Mouse (Mus musculus) intestine, embryonic 15.5 days (tissue): ENCODE data around the gene Smg6. TPM values are rescaled to one million over a fixed set of nuclear protein-coding genes. Genes with fewer than 3 reads are reported as not detected.

Experiments
- ATAC-seq: fragments of 200-750 bp; cut with Nextera tagmentation; 2 replicates; pipeline ENCODE4 v1.8.0; 2017; ENCODE audit warnings: moderate TSS enrichment, moderate library complexity
- H3K27ac ChIP-seq: fragments of 300-500 bp; sonication (generic); 2 replicates; pipeline ENCODE4 v1.5.1; 2015; ENCODE audit warnings: mild to moderate bottlenecking, inconsistent platforms
- H3K27me3 ChIP-seq: fragments of 300-500 bp; sonication (generic); replicated peaks from 2 replicates; pipeline ENCODE4 v1.6.1; 2015; ENCODE audit warnings: inconsistent platforms
- H3K36me3 ChIP-seq: fragments of 300-500 bp; sonication (generic); 2 replicates; pipeline ENCODE4 v1.6.1; 2015; ENCODE audit warnings: inconsistent platforms
- H3K4me1 ChIP-seq: fragments of 300-500 bp; sonication (generic); replicated peaks from 2 replicates; pipeline ENCODE4 v1.6.1; 2015; ENCODE audit warnings: inconsistent platforms
- H3K4me2 ChIP-seq: fragments of 300-500 bp; sonication (generic); replicated peaks from 2 replicates; pipeline ENCODE4 v1.6.1; 2015; ENCODE audit warnings: mild to moderate bottlenecking, inconsistent platforms
- H3K4me3 ChIP-seq: fragments of 300-500 bp; sonication (generic); replicated peaks from 2 replicates; pipeline ENCODE4 v1.5.1; 2015; ENCODE audit warnings: inconsistent platforms
- H3K9ac ChIP-seq: fragments of 300-500 bp; sonication (generic); 2 replicates; pipeline ENCODE4 v1.6.1; 2015; ENCODE audit warnings: inconsistent platforms
- H3K9me3 ChIP-seq: fragments of 300-500 bp; sonication (generic); 2 replicates; pipeline ENCODE4 v1.6.1; 2016; ENCODE audit warnings: inconsistent platforms
- WGBS: fragments of 180-500 bp; shearing (Covaris S2); methylation state at CpG from one replicate; pipeline ENCODE4 v1.1.7; 2015; 5-methylcytosine and 5-hydroxymethylcytosine counted together
- polyA plus RNA-seq: library from polyadenylated mRNA; unstranded; fragments of >200 nt; fragmentation: Nextera tagmentation; extraction: Ambion mirVana; gene quantifications from 2 replicates; pipeline ENCODE4 v1.2.1, GENCODE M21; 2015

Smg6 gene
- polyA plus RNA-seq, 1 experiment from 2014 or later: 12.4 TPM

DNA sequence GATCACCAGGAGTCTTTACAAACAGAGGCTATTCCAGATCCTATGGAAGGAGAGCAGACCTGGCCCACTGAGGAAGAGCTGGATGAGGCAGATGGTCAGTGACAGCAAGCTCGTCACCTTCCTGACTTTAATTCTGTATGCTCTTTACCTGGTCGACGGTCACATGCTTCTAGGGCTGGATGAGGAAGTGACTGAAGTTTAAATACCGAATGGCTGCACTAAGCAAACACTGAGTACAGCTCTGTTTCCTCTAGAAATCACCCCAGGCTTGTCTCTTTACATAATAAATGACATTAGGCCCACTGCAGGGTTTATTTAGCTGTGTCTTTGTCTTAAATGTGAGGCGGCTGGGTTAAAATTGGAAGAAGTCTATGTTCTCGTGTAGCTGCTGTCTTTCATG, 24.1 kb upstream of the Smg6 start:
- Histone ChIP-seq H3K9ac (no peak overlapping the region), H3K27ac (peak overlapping the region; percentile 24; the same call in 1 of the 2 replicates), H3K4me2 (peak overlapping the region; percentile 97), H3K27me3 (no peaks in the 10 kb centered on the region), H3K36me3 (peaks cover 37% of the 10 kb centered on the region), H3K4me3 (no peak overlapping the region), H3K4me1 (peaks cover 17% of the 10 kb centered on the region), H3K9me3 (no peaks in the 10 kb centered on the region)
- 66% methylated on average over 6 of the region's 6 CpGs for WGBS
- peak; percentile 35; the same call in 1 of the 2 replicates for ATAC-seq

GRCm38 (mm10) chr11:74902416-74902815, 23.2 kb upstream of the Smg6 start:
- no peaks in the 10 kb centered on the region for H3K9me3 ChIP-seq
- no peaks in the 10 kb centered on the region for H3K27me3 ChIP-seq
- H3K4me3 ChIP-seq: no peak overlapping the region
- H3K9ac ChIP-seq: no peak overlapping the region
- ATAC-seq: no peak
- H3K4me1 ChIP-seq: peaks cover 17% of the 10 kb centered on the region
- no peak overlapping the region for H3K27ac ChIP-seq
- 77% methylated on average over 5 of the region's 5 CpGs for WGBS
- H3K36me3 ChIP-seq: peaks cover 45% of the 10 kb centered on the region
- H3K4me2 ChIP-seq: no peak overlapping the region

DNA sequence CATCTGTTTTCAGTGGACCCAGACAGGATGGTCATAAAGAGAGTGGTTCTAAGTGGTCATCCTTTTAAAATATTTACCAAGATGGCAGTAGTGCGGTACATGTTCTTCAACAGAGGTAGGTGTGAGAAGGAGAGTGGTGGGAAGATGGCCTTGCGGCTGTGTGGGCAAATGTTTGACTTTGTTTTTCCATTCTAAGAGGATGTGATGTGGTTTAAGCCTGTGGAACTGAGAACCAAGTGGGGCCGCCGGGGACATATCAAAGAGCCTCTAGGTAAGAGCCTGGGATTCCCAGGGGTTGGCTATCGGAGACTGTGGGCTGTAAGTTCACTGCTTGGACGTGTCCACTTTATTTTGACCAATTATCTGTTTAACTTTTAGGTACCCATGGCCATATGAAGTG, 17.8 kb upstream of the Smg6 start:
- Histone ChIP-seq H3K9ac (no peak overlapping the region), H3K9me3 (no peaks in the 10 kb centered on the region), H3K4me1 (no peaks in the 10 kb centered on the region), H3K27ac (no peak overlapping the region), H3K36me3 (peaks cover 44% of the 10 kb centered on the region), H3K4me2 (no peak overlapping the region), H3K4me3 (no peak overlapping the region), H3K27me3 (no peaks in the 10 kb centered on the region)
- no peak for ATAC-seq
- 89% methylated on average over 6 of the region's 6 CpGs for WGBS

GRCm38 (mm10) chr11:74908618-74909399, 16.8 kb upstream of the Smg6 start:
- Histone ChIP-seq H3K4me2 (no peak overlapping the region), H3K4me1 (no peaks in the 10 kb centered on the region), H3K9me3 (no peaks in the 10 kb centered on the region), H3K36me3 (peaks cover 40% of the 10 kb centered on the region), H3K4me3 (no peak overlapping the region), H3K9ac (no peak overlapping the region), H3K27me3 (no peaks in the 10 kb centered on the region), H3K27ac (no peak overlapping the region)
- no peak for ATAC-seq
- 77% methylated on average over 12 of the region's 12 CpGs for WGBS

GRCm38 (mm10) chr11:74909978-74910377, 15.6 kb upstream of the Smg6 start:
- ATAC-seq: no peak
- no peaks in the 10 kb centered on the region for H3K4me1 ChIP-seq
- H3K4me2 ChIP-seq: no peak overlapping the region
- no peak overlapping the region for H3K9ac ChIP-seq
- H3K36me3 ChIP-seq: peaks cover 38% of the 10 kb centered on the region
- H3K4me3 ChIP-seq: no peak overlapping the region
- no peak overlapping the region for H3K27ac ChIP-seq
- WGBS: 95% methylated on average over 4 of the region's 4 CpGs
- no peaks in the 10 kb centered on the region for H3K9me3 ChIP-seq
- H3K27me3 ChIP-seq: no peaks in the 10 kb centered on the region

DNA sequence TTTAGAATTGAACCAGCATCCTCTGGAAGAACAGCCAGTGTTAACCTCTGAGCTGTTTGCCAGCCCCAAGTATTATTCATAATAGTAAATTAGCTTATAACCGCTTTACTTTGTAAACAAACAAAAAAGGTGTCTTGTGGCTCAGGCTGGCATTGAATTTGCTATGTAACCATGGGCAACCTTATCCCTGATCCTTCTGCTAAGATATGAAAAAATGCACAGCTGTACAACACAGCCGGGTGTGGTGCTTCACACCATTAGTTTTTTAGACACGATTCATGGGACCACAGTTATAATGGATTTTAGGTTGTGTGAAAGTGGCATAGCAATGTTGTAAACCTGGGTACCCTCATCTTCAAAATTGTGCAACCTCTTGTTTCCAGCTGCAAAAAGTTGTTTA, 13.1 kb upstream of the Smg6 start:
- no peak for ATAC-seq
- WGBS: 81% methylated on average over 3 of the region's 3 CpGs

DNA sequence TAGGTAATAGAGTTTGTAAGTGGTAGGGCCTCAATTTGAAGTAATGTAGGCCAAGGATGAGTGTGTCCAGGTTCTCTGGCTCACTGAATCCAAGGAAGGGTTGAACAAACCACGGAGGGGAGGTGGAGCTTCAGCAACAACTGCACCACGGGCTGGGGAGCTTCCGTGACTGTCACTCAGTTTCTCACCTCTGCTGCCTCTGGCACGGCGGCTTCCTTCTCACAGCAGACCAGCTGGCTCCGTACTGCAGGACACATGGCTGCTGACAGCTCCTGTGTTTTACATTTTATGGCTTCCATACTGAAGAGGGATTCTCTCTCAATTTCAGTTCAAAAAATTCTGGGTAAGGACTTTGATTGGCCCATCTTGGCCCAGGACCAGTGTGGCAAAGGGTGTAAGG, 6.4 kb upstream of the Smg6 start:
- ATAC-seq: no peak
- H3K27ac ChIP-seq: no peak overlapping the region
- no peaks in the 10 kb centered on the region for H3K4me1 ChIP-seq
- H3K27me3 ChIP-seq: no peaks in the 10 kb centered on the region
- H3K9ac ChIP-seq: no peak overlapping the region
- no peak overlapping the region for H3K4me2 ChIP-seq
- no peak overlapping the region for H3K4me3 ChIP-seq
- WGBS: 64% methylated on average over 6 of the region's 6 CpGs
- H3K9me3 ChIP-seq: no peaks in the 10 kb centered on the region
- H3K36me3 ChIP-seq: 0 out of 2 replicates have a peak, but pooled peaks cover 3% of the 10 kb centered on the region

More for the DNA sequence above, 13.1 kb upstream of the Smg6 start:
- no peak overlapping the region for H3K27ac ChIP-seq
- no peak overlapping the region for H3K4me2 ChIP-seq
- H3K9me3 ChIP-seq: no peaks in the 10 kb centered on the region
- H3K4me1 ChIP-seq: no peaks in the 10 kb centered on the region
- no peak overlapping the region for H3K4me3 ChIP-seq
- H3K27me3 ChIP-seq: no peaks in the 10 kb centered on the region
- peaks cover 14% of the 10 kb centered on the region for H3K36me3 ChIP-seq
- no peak overlapping the region for H3K9ac ChIP-seq

DNA sequence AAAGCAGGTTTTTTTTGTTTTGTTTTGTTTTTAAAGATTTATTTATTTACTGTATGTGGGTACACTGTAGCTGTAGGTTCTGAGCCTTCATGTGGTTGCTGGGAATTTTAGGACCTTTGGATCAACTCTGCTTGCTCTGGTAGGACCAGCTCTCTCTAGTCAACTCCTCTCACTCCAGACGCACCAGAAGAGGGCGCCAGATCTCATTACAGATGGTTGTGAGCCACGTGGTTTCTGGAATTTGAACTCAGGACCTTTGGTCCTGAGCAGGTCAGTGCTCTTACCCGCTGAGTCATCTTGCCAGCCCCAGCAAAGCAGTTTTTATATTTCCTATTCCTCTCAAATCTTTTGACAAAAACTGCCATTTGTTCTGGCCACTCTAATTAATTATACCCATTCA, 1.5 kb upstream of the Smg6 start:
- WGBS: 53% methylated on average over 4 of the region's 4 CpGs
- Histone ChIP-seq H3K27ac (no peak overlapping the region), H3K4me3 (no peak overlapping the region), H3K9ac (no peak overlapping the region), H3K36me3 (no peaks in the 10 kb centered on the region), H3K27me3 (no peaks in the 10 kb centered on the region), H3K9me3 (no peaks in the 10 kb centered on the region), H3K4me1 (peaks cover 7% of the 10 kb centered on the region), H3K4me2 (no peak overlapping the region; the same call in 1 of the 2 replicates)
- no peak for ATAC-seq

DNA sequence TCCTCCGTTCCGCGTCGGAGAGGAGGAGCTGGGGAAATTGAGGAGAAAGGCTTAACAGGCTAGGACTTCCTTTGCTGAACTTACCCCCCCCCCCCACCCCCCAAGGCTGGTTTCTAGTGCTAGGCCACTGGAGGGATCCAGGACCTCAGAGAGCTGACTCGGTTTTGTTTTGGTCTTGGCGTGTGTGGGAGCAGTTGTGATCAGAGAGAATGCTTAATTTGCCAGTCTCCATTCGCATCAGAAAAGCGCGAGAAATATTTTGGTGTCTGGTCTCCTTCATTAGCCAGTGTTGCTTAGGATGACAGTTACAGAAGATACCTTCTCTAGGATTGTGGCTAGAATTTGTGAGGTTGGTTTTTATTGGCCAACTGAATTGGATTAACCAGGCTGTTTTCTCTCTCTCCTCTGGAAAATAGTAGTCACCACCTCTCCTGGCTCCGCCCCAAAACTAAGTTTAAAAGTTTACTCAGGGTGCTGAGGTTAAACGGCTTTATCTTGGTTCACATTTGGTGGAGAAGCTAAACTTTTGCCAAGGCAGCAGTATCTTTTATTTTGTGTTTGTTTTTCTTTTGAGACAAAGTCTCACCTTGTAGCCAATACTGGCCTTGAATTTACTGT, 874 bp downstream of the Smg6 start:
- Histone ChIP-seq H3K9me3 (no peaks in the 10 kb centered on the region), H3K4me2 (peak overlapping the region; percentile 57), H3K4me3 (peak overlapping the region; percentile 95), H3K9ac (peak overlapping the region; percentile 95), H3K4me1 (peaks cover 7% of the 10 kb centered on the region), H3K27ac (peak overlapping the region; percentile 100), H3K36me3 (peaks cover 8% of the 10 kb centered on the region), H3K27me3 (no peaks in the 10 kb centered on the region)
- 5% methylated on average over 11 of the region's 11 CpGs for WGBS
- peak; percentile 18 for ATAC-seq

- Histone ChIP-seq H3K36me3 (peaks cover 8% of the 10 kb centered on the region), H3K9me3 (no peaks in the 10 kb centered on the region), H3K27ac (no peak overlapping the region), H3K4me1 (peaks cover 7% of the 10 kb centered on the region), H3K4me3 (no peak overlapping the region), H3K9ac (no peak overlapping the region), H3K27me3 (no peaks in the 10 kb centered on the region), H3K4me2 (no peak overlapping the region; the same call in 1 of the 2 replicates)
- WGBS: 94% methylated on average over 2 of the region's 2 CpGs
- no peak for ATAC-seq
These were observed 1.7 kb downstream of the Smg6 start for GRCm38 (mm10) chr11:74927236-74927725.

- no peak overlapping the region for H3K27ac ChIP-seq
- H3K4me3 ChIP-seq: no peak overlapping the region
- no peak overlapping the region for H3K9ac ChIP-seq
- 85% methylated on average over 4 of the region's 4 CpGs for WGBS
- no peaks in the 10 kb centered on the region for H3K9me3 ChIP-seq
- no peak for ATAC-seq
- no peak overlapping the region for H3K4me2 ChIP-seq
- peaks cover 7% of the 10 kb centered on the region for H3K4me1 ChIP-seq
- H3K36me3 ChIP-seq: peaks cover 11% of the 10 kb centered on the region
- no peaks in the 10 kb centered on the region for H3K27me3 ChIP-seq
These were observed 3.5 kb downstream of the Smg6 start for GRCm38 (mm10) chr11:74929111-74929510.

GRCm38 (mm10) chr11:74930391-74930790, 4.8 kb downstream of the Smg6 start:
- no peaks in the 10 kb centered on the region for H3K27me3 ChIP-seq
- H3K36me3 ChIP-seq: peaks cover 11% of the 10 kb centered on the region
- H3K27ac ChIP-seq: no peak overlapping the region
- H3K4me2 ChIP-seq: no peak overlapping the region
- H3K9ac ChIP-seq: no peak overlapping the region
- WGBS: 90% methylated on average over 7 of the region's 7 CpGs
- no peak overlapping the region for H3K4me3 ChIP-seq
- ATAC-seq: no peak
- H3K9me3 ChIP-seq: no peaks in the 10 kb centered on the region
- H3K4me1 ChIP-seq: peaks cover 2% of the 10 kb centered on the region; the same call in 1 of the 2 replicates
